Mouse (Mus musculus): Measurements from ENCODE around the gene Tbkbp1.

Tbkbp1 gene

DNA sequence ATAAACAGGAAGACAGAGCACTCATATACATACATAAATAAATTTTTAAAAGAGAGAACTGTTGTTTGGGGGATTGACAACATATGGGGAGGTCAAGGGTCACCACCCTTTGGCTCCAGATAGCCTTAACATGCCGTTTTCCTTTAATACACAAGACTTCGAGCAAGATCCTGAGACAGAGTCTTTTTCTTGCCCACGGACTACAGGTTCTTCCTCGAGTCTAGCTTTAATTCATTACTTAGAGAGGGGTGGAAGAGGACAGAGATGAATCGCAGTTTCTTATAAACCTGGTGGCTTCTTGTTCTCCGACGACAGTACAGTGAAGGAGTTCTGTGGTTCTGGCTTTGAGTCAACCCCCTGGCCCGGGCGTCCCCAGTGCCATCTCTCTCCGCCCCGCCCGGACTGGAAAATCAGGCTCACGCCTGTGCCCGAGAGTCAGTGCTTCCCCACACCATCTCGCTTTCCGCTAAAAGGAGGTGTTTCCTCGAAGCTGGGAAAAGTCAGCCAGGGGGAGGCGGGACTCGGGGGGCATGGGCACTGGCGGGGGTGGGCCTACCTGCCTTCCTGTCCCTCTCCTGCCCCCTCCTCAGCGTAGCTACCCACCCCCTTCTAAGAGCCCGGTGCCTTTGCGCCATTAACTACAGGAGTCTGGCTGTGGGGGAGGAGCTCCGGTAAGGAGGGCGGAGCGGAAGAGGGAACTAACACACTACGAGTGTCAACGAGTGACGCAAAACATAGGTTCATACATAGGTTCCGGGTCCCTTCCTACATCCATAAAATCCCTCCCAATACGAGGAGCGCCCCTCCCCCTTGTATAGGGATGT, 24.4 kb downstream of the Tbkbp1 start:
- WGBS, result 4% methylated on average over 32 of the region's 32 CpGs

- WGBS, result 85% methylated on average over 10 of the region's 10 CpGs
Measured at GRCm38 (mm10) chr11:97124266-97125036, 26.8 kb downstream of the Tbkbp1 start.

GRCm38 (mm10) chr11:97123282-97123890, 27.9 kb downstream of the Tbkbp1 start:
- WGBS, result 32% methylated on average over 11 of the region's 11 CpGs

DNA sequence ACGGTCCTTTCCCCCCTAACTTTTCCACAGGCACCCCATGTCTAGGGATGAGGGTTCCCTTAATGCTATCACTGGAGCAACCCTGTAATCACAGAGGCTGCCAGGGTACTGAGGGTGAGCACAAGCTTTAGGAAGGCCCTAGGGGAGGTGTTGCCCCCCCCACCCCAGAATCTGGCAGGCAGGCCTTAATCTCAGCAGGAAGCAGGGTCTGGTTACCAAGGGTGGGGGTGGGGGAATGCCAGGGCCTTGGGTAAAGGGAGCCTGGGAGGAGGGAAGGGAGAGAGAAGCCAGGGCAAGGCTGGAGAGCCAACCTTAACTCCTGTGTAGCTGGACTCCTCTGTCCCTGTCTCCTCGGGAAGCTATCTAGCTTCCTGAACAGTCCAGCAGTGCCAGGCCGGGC, 30.7 kb downstream of the Tbkbp1 start:
- WGBS, result 79% methylated on average over 3 of the region's 3 CpGs

- WGBS, result 82% methylated on average over 10 of the region's 10 CpGs
Measured at GRCm38 (mm10) chr11:97120221-97120620, 31.1 kb downstream of the Tbkbp1 start.

- 13% methylated on average over 11 of the region's 11 CpGs for WGBS
Measured at GRCm38 (mm10) chr11:97115797-97116196, 35.5 kb downstream of the Tbkbp1 start.

DNA sequence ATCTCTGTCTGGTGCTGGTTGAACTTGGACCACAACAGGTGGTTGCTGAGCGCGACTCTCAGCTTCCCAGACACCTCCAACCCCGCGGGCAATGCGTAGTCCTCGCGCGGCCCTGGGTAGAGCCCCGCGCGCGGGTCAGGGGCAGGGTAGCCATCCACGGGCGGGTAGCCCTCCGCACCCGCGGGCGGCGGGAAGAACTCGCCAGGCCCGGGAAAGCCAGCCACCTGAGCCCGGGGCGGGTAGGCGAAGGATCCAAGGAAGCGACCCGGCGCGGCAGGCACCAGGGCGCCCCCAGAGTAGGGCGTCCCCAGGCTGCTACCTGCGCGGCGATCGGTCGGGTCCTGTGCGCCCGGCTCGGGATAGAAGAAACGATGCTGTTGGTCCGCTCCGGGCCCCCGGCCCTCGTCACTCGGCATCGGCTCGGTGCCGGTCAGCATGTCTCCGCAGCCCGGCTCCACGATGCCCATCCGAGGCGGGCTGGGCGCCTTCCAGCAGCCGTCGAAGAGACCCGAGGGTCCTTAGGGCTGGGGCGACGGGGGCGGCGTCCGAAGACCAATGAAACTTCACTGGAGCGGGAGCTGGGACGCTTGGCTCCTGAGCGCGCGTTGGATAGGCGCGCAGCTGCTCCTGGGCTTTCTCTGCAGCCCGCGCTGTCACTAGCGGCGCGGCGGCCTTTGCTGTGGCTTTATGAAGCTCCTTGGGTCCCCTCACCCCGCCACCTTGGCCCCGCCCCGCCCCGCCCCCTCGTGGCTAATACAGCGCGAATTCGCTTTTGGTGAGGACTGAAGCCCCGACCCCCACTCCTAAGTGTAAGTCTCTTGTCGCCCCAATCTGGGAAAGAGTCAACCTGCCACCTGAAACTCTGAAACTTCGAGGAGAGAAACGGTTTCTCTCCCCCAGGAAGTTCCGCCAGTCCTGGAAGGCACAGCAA, 36.4 kb downstream of the Tbkbp1 start, which contains the start of gene Tbx21:
Gene Tbx21 (minus strand): TSS at position 661 of the 931 bp plus-strand sequence.
- WGBS, result under 1% methylated on average over 87 of the region's 87 CpGs

- WGBS, result 93% methylated on average over 9 of the region's 9 CpGs
Measured at GRCm38 (mm10) chr11:97112519-97113125, 38.7 kb downstream of the Tbkbp1 start.

DNA sequence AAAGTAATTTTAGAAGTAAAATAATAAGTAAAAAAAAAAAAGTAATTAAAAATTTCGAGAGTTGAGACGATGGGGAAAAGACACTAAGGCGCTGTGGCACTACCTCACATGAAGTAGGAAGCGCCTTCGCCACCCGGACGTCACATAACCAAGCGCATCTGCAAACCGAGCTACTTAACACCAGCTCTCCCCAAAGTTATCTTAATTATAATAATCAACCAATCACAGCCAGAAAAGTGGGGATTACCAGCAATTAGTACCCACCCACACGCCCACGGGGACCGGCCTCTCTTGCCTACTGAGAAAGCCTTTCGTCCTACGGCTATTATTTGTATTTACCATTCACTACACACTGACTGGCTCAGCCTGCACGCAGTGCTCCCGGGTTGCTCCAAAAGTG, 42.3 kb downstream of the Tbkbp1 start:
- 72% methylated on average over 16 of the region's 16 CpGs for WGBS

DNA sequence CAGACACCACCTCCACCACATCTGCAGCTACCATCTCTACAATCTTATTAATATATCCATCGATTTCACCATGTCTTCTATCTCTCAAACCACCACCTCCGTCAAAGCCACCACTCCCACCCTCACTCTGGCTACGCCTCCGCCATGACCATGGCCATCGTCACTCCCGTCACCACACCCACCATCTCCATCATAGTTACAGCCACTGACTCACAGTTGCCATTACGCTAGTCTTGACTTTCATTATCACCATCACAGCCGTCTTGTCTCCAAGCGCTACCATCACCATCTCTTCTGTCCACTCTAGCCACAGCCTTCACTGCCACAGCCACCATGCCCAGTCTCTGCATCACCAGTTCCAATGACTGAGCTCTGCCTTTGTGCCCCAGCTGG, 47.2 kb downstream of the Tbkbp1 start:
- 95% methylated on average over 9 of the region's 9 CpGs for WGBS

GRCm38 (mm10) chr11:97103163-97104090, 47.9 kb downstream of the Tbkbp1 start:
- WGBS, result 92% methylated on average over 10 of the region's 10 CpGs

DNA sequence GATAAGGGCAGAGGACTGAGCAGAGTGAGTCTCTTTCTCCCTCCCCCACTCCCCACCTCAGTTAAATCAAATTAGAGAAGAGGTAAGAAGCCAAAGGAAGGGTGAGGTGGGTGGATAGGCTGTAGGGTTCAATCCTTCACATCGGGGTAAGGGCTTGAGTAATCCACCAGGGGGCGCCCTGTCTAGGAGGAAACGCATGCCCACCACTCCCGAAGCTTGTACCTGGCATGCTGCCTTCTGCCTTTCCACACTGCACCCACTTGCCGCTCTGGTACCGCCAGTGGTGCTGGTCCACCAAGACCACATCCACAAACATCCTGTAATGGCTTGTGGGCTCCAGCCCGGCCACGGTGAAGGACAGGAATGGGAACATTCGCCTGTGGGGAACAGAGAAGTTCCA, 49.6 kb downstream of the Tbkbp1 start:
- 25% methylated on average over 9 of the region's 9 CpGs for WGBS

DNA sequence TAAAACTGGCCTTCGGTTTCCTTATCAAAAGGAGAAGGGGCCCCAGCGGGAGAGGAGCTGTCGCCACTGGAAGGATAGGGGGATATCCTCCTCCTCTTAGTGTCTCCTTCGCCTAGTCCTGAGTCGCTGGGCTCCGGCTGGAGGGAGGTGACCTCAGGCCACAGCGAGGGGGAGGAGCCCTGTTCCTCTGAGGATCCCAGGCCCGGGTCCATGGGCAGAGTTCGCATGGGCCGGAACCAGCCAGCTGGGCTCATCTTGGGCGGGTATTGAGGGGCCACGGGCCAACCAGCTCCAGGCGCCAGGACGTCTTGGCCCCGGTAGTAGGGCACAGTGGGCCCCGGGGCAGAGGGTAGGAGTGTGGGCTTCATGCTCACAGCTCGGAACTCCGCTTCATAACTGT, 52.5 kb downstream of the Tbkbp1 start:
- WGBS, result 35% methylated on average over 18 of the region's 18 CpGs

DNA sequence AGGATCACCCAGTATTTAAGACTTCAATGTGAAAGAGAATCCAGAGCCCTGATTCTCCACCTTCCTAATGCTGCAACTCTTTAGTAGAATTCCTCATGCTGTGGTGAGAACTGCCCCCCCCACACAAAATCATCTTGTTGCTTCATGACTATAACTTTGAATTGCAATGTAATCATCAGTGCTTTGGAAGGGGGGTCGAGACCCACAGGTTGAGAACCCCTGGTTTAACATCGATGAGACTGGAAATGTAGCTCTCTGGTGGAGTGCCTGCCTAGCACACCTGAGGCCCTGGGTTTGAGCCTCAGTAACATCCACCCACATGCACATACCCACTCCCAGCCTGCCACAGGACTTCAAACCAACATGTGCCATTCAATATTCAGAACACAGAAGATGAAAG, 56.7 kb downstream of the Tbkbp1 start:
- 69% methylated on average over 2 of the region's 2 CpGs for WGBS

DNA sequence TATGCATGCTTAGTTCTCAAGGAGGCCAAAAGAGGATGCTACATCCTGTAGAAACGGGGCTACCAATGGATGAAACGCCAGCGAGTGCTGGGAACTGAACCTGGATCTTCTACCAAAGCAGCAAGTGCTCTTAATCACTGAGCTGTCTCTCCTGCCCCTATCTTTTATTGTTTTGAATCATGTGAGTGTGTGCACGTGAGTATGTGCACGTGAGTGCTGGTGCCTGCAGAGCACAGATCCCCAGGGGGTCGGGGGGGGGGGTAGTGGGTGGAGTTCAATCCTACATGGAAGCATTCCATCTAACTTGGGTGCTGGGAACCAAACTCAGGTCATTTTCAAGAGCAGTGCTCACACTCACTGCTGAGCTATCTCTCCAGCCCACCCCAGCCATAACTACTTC, 64.9 kb downstream of the Tbkbp1 start:
- WGBS, result 62% methylated on average over 6 of the region's 6 CpGs
